Mouse (Mus musculus) neutrophil, adult 5-6 weeks (primary cell): ENCODE results near the gene Kirrel3. TPM values are rescaled to one million over a fixed set of nuclear protein-coding genes. Genes with fewer than 3 reads are reported as not detected.

Source experiments
- ATAC-seq: fragments of 151-379, 151-347 bp; 2 replicates; pipeline ENCODE4 v1.8.0; 2017; ENCODE audit warnings: mild to moderate bottlenecking, moderate TSS enrichment; ENCODE audit not compliant: insufficient number of reproducible peaks, poor library complexity, low FRiP score, severe bottlenecking; ENCODE audit errors: extremely low read depth
- total RNA-seq: library from RNA; stranded (forward); fragments of 200-1000 nt; gene quantifications from 2 replicates; pipeline ENCODE4 v1.2.3, GENCODE M21; 2017

Gene Kirrel3
- total RNA-seq, 1 experiment from 2014 or later, result not detected

GRCm38 (mm10) chr9:34905164-34905563 is 419.5 kb downstream of the Kirrel3 start:
- no peak for ATAC-seq

GRCm38 (mm10) chr9:34908040-34908439 is 422.3 kb downstream of the Kirrel3 start:
- ATAC-seq, result no peak

- no peak for ATAC-seq
These were observed 426.1 kb downstream of the Kirrel3 start for GRCm38 (mm10) chr9:34911838-34912237.

- no peak for ATAC-seq
These were observed 426.7 kb downstream of the Kirrel3 start for GRCm38 (mm10) chr9:34912273-34912972.

- ATAC-seq, result no peak
These were observed 427.3 kb downstream of the Kirrel3 start for GRCm38 (mm10) chr9:34912996-34913395.

GRCm38 (mm10) chr9:34918976-34919375 is 433.3 kb downstream of the Kirrel3 start:
- ATAC-seq, result no peak

- no peak for ATAC-seq
These were observed 434.4 kb downstream of the Kirrel3 start for GRCm38 (mm10) chr9:34920116-34920515.

- ATAC-seq, result no peak
These were observed 436.2 kb downstream of the Kirrel3 start for GRCm38 (mm10) chr9:34921941-34922340.

- ATAC-seq, result no peak
These were observed 437.0 kb downstream of the Kirrel3 start for GRCm38 (mm10) chr9:34922716-34923115.

- ATAC-seq, result no peak
These were observed 437.6 kb downstream of the Kirrel3 start for GRCm38 (mm10) chr9:34923134-34923931.

GRCm38 (mm10) chr9:34925616-34926015 is 439.9 kb downstream of the Kirrel3 start:
- no peak for ATAC-seq

GRCm38 (mm10) chr9:34930371-34930770 is 444.7 kb downstream of the Kirrel3 start:
- no peak for ATAC-seq

GRCm38 (mm10) chr9:34938140-34938539 is 452.4 kb downstream of the Kirrel3 start:
- ATAC-seq, result no peak

GRCm38 (mm10) chr9:34939621-34940020 is 453.9 kb downstream of the Kirrel3 start:
- ATAC-seq, result no peak

GRCm38 (mm10) chr9:34942122-34942831 is 456.6 kb downstream of the Kirrel3 start:
- ATAC-seq, result no peak

GRCm38 (mm10) chr9:34942996-34943395 is 457.3 kb downstream of the Kirrel3 start:
- no peak for ATAC-seq

GRCm38 (mm10) chr9:34945301-34945700 is 459.6 kb downstream of the Kirrel3 start:
- no peak for ATAC-seq

GRCm38 (mm10) chr9:34947258-34947657 is 461.6 kb downstream of the Kirrel3 start:
- no peak for ATAC-seq

- no peak for ATAC-seq
These were observed 462.0 kb downstream of the Kirrel3 start for GRCm38 (mm10) chr9:34947717-34948116.

GRCm38 (mm10) chr9:34953420-34953819 is 467.7 kb downstream of the Kirrel3 start:
- no peak for ATAC-seq
